ENCODE assay signal across 14 mouse cellular contexts in the genomic region with DNA sequence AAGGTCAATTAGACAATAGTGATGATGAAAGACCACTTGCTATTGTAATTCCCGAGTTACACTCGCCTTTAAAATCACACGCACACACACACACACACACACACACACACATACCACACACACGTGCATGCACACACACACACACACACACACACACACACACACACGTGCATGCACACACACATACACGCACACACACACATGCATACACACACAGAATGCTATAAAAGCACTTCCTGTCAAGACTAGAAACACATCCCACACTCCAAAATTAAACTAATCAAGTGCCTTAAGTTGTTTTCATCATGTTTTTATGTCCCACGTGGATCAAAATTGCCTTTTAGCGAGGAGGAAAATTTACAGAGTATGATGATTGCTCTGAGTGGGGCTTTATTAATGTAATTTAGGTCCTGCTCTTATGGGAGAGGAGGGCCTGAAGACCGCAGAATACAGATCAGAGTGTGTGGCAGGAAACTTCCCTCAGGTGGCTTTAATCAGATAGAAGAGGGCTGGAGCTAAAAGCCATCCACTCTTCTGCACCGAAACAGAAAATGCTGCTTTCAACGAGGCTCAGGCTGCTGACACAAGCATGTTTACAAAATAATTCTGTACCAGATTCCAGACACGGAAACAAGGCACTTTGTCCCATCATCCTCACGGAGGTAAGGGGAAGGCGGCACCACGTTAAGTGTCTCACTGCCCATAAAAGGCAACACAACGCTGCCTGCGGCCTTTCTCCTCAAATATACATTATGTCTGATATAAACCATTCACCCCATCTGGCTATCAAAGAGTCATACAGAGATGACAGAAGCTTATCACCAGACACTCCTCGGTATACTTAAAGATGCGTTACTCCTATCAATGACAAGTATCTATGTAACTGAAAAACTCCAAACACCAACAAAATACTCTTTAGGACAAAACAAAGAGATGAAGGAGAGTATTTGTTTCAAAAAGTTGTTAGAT. TPM values are rescaled to one million over a fixed set of nuclear protein-coding genes. Genes with fewer than 3 reads are reported as not detected.
DNase-seq lines count a peak whose midpoint lies in the region; ATAC-seq and TF ChIP-seq lines count a peak whose summit lies in the region.
"Had no signal": no experiment of that assay in that cellular context is flagged by ENCODE, and none has a peak within 500 bp of the region (broad histone marks: within the 10 kb centered on the region; RNA-seq: fewer than 3 reads in every experiment).

No protein-coding gene starts in this region.

- no peaks in the 10 kb centered on the region for H3K9me3 ChIP-seq in heart, embryonic 11.5 days (replicated peaks; ENCODE audit: control insufficient read depth, low read length)
- H3K9me3 ChIP-seq in embryonic facial prominence, embryonic 13.5 days: no peaks in the 10 kb centered on the region
- H3K9me3 ChIP-seq in limb, embryonic 13.5 days: no peaks in the 10 kb centered on the region
- H3K9me3 ChIP-seq in midbrain, postnatal 0 days (ENCODE audit: low read length): no peaks in the 10 kb centered on the region
- no peaks in the 10 kb centered on the region for H3K9me3 ChIP-seq in midbrain, embryonic 10.5 days (replicated peaks)
- H3K9me3 ChIP-seq: liver, embryonic 13.5 days had no signal

- H3K27me3 ChIP-seq in heart, embryonic 11.5 days (ENCODE audit: control insufficient read depth, insufficient read depth, low read length): no peaks in the 10 kb centered on the region
- H3K27me3 ChIP-seq in embryonic facial prominence, embryonic 13.5 days: no peaks in the 10 kb centered on the region
- no peaks in the 10 kb centered on the region for H3K27me3 ChIP-seq in limb, embryonic 13.5 days
- no peaks in the 10 kb centered on the region for H3K27me3 ChIP-seq in midbrain, postnatal 0 days (ENCODE audit: insufficient read depth, low read length)
- no peaks in the 10 kb centered on the region for H3K27me3 ChIP-seq in midbrain, embryonic 10.5 days (ENCODE audit: low read depth, poor library complexity, severe bottlenecking)
- H3K27me3 ChIP-seq: liver, embryonic 13.5 days had no signal

- no peak overlapping the region for H3K9ac ChIP-seq in heart, embryonic 11.5 days (ENCODE audit: low read depth, low read length)
- no peak overlapping the region for H3K9ac ChIP-seq in embryonic facial prominence, embryonic 13.5 days
- no peak overlapping the region for H3K9ac ChIP-seq in limb, embryonic 13.5 days
- H3K9ac ChIP-seq in midbrain, postnatal 0 days (replicated peaks; ENCODE audit: low read length, poor library complexity, severe bottlenecking): no peak overlapping the region
- H3K9ac ChIP-seq: liver, embryonic 13.5 days had no signal

- H3K4me1 ChIP-seq in heart, embryonic 11.5 days (ENCODE audit: control insufficient read depth, insufficient read depth, low read length): peaks cover 10% of the 10 kb centered on the region
- peaks cover 42% of the 10 kb centered on the region for H3K4me1 ChIP-seq in embryonic facial prominence, embryonic 13.5 days
- peaks cover 54% of the 10 kb centered on the region for H3K4me1 ChIP-seq in limb, embryonic 13.5 days
- H3K4me1 ChIP-seq in midbrain, postnatal 0 days (ENCODE audit: insufficient read depth, low read length): no peaks in the 10 kb centered on the region
- peaks cover 3% of the 10 kb centered on the region; the same call in 1 of the 2 replicates for H3K4me1 ChIP-seq in midbrain, embryonic 10.5 days
- H3K4me1 ChIP-seq: liver, embryonic 13.5 days had no signal

- no peak overlapping the region for H3K4me3 ChIP-seq in heart, embryonic 11.5 days (ENCODE audit: low read depth, low read length)
- no peak overlapping the region for H3K4me3 ChIP-seq in embryonic facial prominence, embryonic 13.5 days
- no peak overlapping the region for H3K4me3 ChIP-seq in limb, embryonic 13.5 days
- no peak overlapping the region for H3K4me3 ChIP-seq in midbrain, postnatal 0 days (ENCODE audit: low read depth, low read length)
- no peak overlapping the region for H3K4me3 ChIP-seq in midbrain, embryonic 10.5 days
- H3K4me3 ChIP-seq: liver, embryonic 13.5 days had no signal

- H3K27ac ChIP-seq in heart, embryonic 11.5 days (ENCODE audit: low read depth, low read length): peak overlapping the region; percentile 30; the same call in 1 of the 2 replicates
- H3K27ac ChIP-seq in embryonic facial prominence, embryonic 13.5 days: peak overlapping the region; percentile 71
- no peak overlapping the region; the same call in 1 of the 2 replicates for H3K27ac ChIP-seq in limb, embryonic 13.5 days
- H3K27ac ChIP-seq in midbrain, postnatal 0 days (ENCODE audit: low read depth, low read length): no peak overlapping the region
- H3K27ac ChIP-seq in midbrain, embryonic 10.5 days (replicated peaks): no peak overlapping the region
- H3K27ac ChIP-seq: liver, embryonic 13.5 days had no signal

- DNase-seq in heart, postnatal 4 days: no peak
- peak; percentile 71 for DNase-seq in CD4-positive helper T cell, adult 2 months (ENCODE audit: low read depth, low spot score)
- no peak for DNase-seq in midbrain, postnatal 0 days (ENCODE audit: low spot score)
- no peak for DNase-seq in midbrain, embryonic 10.5 days (ENCODE audit: low spot score)
- DNase-seq: cerebellum, adult 9-11 months; liver, embryonic 13.5 days; lung, postnatal 36 days; thymus, postnatal 36 days had no signal

- no peak for TF ChIP-seq CTCF in midbrain, postnatal 0 days (IDR thresholded peaks at IDR 0.05)

- H3K4me2 ChIP-seq in heart, embryonic 11.5 days: 0 out of 2 replicates have a peak overlapping the region, but pooled peaks have one; percentile 3
- 0 out of 2 replicates have a peak overlapping the region, but pooled peaks have one; percentile 0 for H3K4me2 ChIP-seq in embryonic facial prominence, embryonic 13.5 days
- H3K4me2 ChIP-seq in limb, embryonic 13.5 days (replicated peaks): peak overlapping the region; percentile 22; the same call in 1 of the 2 replicates
- no peak overlapping the region for H3K4me2 ChIP-seq in midbrain, postnatal 0 days (ENCODE audit: low read depth, low read length, poor library complexity, severe bottlenecking)
- H3K4me2 ChIP-seq: liver, embryonic 13.5 days had no signal

- H3K36me3 ChIP-seq in heart, embryonic 11.5 days (ENCODE audit: control insufficient read depth, insufficient read depth, low read length): no peaks in the 10 kb centered on the region
- H3K36me3 ChIP-seq in embryonic facial prominence, embryonic 13.5 days: no peaks in the 10 kb centered on the region
- no peaks in the 10 kb centered on the region for H3K36me3 ChIP-seq in limb, embryonic 13.5 days
- H3K36me3 ChIP-seq in midbrain, postnatal 0 days (ENCODE audit: insufficient read depth, low read length): no peaks in the 10 kb centered on the region
- no peaks in the 10 kb centered on the region for H3K36me3 ChIP-seq in midbrain, embryonic 10.5 days
- H3K36me3 ChIP-seq: liver, embryonic 13.5 days had no signal

- ATAC-seq in heart, embryonic 11.5 days (replicated peaks; ENCODE audit: insufficient number of reproducible peaks, low FRiP score, low TSS enrichment): no peak
- no peak for ATAC-seq in embryonic facial prominence, embryonic 13.5 days (ENCODE audit: insufficient number of reproducible peaks, insufficient read depth, low FRiP score, low TSS enrichment, low read depth)
- no peak for ATAC-seq in limb, embryonic 13.5 days (ENCODE audit: low FRiP score, low read depth)
- ATAC-seq in midbrain, postnatal 0 days (ENCODE audit: low FRiP score): no peak
- ATAC-seq in erythroid progenitor cell, adult 5-6 weeks (replicated peaks; ENCODE audit: low FRiP score, poor library complexity, severe bottlenecking): no peak
- ATAC-seq: hindbrain, embryonic 16.5 days; midbrain, embryonic 16.5 days had no signal

- WGBS in heart, embryonic 11.5 days (ENCODE audit: insufficient replicate concordance): 62% methylated on average over 19 of the region's 19 CpGs
- WGBS in embryonic facial prominence, embryonic 13.5 days: 40% methylated on average over 19 of the region's 19 CpGs
- WGBS in limb, embryonic 13.5 days: 28% methylated on average over 19 of the region's 19 CpGs
- WGBS in midbrain, postnatal 0 days: 82% methylated on average over 19 of the region's 19 CpGs
- 85% methylated on average over 19 of the region's 19 CpGs for WGBS in midbrain, embryonic 10.5 days

RNA-seq across cellular contexts. Expression of gene Synpo2, which starts 59.3 kb away (rescaled TPM):
- polyA plus RNA-seq in heart, embryonic 11.5 days (2014; fragmentation: Nextera tagmentation; extraction: Ambion mirVana): 21.8 and 25.6 TPM in 2 replicates
- total RNA-seq in heart, postnatal 4 days (2021): 10 to 100 TPM; 36.9 to 37.5 TPM
- 5.6 and 7.2 TPM in 2 replicates for polyA plus RNA-seq in embryonic facial prominence, embryonic 13.5 days (2015; fragmentation: Nextera tagmentation; extraction: Ambion mirVana)
- 7.3 and 8.8 TPM in 2 replicates for polyA plus RNA-seq in limb, embryonic 13.5 days (2015; fragmentation: Nextera tagmentation; extraction: Ambion mirVana)
- total RNA-seq in midbrain, postnatal 0 days (2014; rRNA removed): 1.2 and 1.8 TPM in 2 replicates
- 1.6 and 2.9 TPM in 2 replicates for polyA plus RNA-seq in midbrain, postnatal 0 days (2015; fragmentation: Nextera tagmentation; extraction: Ambion mirVana)
- under 0.01 TPM in 1 of 2 replicates, not detected in the other for total RNA-seq in erythroid progenitor cell, adult 5-6 weeks (2015; ENCODE audit: low replicate concordance)
- total RNA-seq in erythroid progenitor cell, adult 5-6 weeks (2017; ENCODE audit: low replicate concordance): 0.15 TPM in 1 of 2 replicates, not detected in the other
- polyA plus RNA-seq in midbrain, embryonic 10.5 days (2016; fragmentation: Nextera tagmentation; extraction: Ambion mirVana): 3.3 and 4.8 TPM in 2 replicates

Comparison
In these comparisons a context has a peak if more than half of its experiments do, and no peak if none do; other contexts are left out.
1. H3K27ac ChIP-seq: peak in heart, embryonic 11.5 days (single experiment) and embryonic facial prominence, embryonic 13.5 days (single experiment); none in limb, embryonic 13.5 days (single experiment), midbrain, postnatal 0 days (single experiment) and midbrain, embryonic 10.5 days (single experiment).